Mouse (Mus musculus) megakaryocyte, adult 5-6 weeks (primary cell): ENCODE data around the gene Dgkd. TPM values are rescaled to one million over a fixed set of nuclear protein-coding genes. Genes with fewer than 3 reads are reported as not detected.

Experiments
- ATAC-seq: 2 replicates; pipeline ENCODE4 v1.8.0; 2016; ENCODE audit warnings: mild to moderate bottlenecking, inconsistent platforms; ENCODE audit not compliant: poor library complexity, severe bottlenecking
- total RNA-seq, 2 experiments: library from RNA; stranded (forward) in 1 of 2; stranded (reverse) in 1 of 2; fragments of 153-499, 151-499 nt in 1 of 2; fragments of 221-1000, 200-1000 nt in 1 of 2; gene quantifications; 2 replicates each; pipeline versions ENCODE4 v1.2.3 to v1.2.4; 2015 to 2017

Gene Dgkd
- total RNA-seq, 2 experiments from 2014 or later = 52.2 to 59.7 TPM

- ATAC-seq = no peak
Measured at GRCm38 (mm10) chr1:87929730-87930129, 76.6 kb downstream of the Dgkd start.

- no peak for ATAC-seq
Measured at GRCm38 (mm10) chr1:87933051-87933450, 80.0 kb downstream of the Dgkd start.

GRCm38 (mm10) chr1:87935095-87935494 is 82.0 kb downstream of the Dgkd start:
- peak; percentile 80 for ATAC-seq

- no peak for ATAC-seq
Measured at GRCm38 (mm10) chr1:87935546-87935945, 82.5 kb downstream of the Dgkd start.

- ATAC-seq = no peak
Measured at GRCm38 (mm10) chr1:87936075-87936474, 83.0 kb downstream of the Dgkd start.

GRCm38 (mm10) chr1:87936516-87936915 is 83.4 kb downstream of the Dgkd start:
- ATAC-seq = no peak

- no peak for ATAC-seq
Measured at GRCm38 (mm10) chr1:87941765-87942164, 88.7 kb downstream of the Dgkd start.

GRCm38 (mm10) chr1:87947681-87948091 is 94.6 kb downstream of the Dgkd start:
- no peak for ATAC-seq

- ATAC-seq = no peak
Measured at GRCm38 (mm10) chr1:87951641-87952040, 98.6 kb downstream of the Dgkd start.

- no peak for ATAC-seq
Measured at GRCm38 (mm10) chr1:87953073-87953472, 100.0 kb downstream of the Dgkd start.

- ATAC-seq = no peak
Measured at GRCm38 (mm10) chr1:87958931-87959330, 105.8 kb downstream of the Dgkd start.

- ATAC-seq = no peak
Measured at GRCm38 (mm10) chr1:87959532-87959931, 106.4 kb downstream of the Dgkd start.

- ATAC-seq = peak; percentile 93
Measured at GRCm38 (mm10) chr1:87959998-87960431, 106.9 kb downstream of the Dgkd start.

GRCm38 (mm10) chr1:87960752-87961151 is 107.7 kb downstream of the Dgkd start:
- ATAC-seq = no peak

GRCm38 (mm10) chr1:87961459-87962167 is 108.5 kb downstream of the Dgkd start:
- ATAC-seq = peak; percentile 31; the same call in 1 of the 2 replicates

- no peak for ATAC-seq
Measured at GRCm38 (mm10) chr1:87970381-87970780, 117.3 kb downstream of the Dgkd start.

GRCm38 (mm10) chr1:87982291-87982690 is 129.2 kb downstream of the Dgkd start:
- ATAC-seq = no peak

- ATAC-seq = no peak
Measured at GRCm38 (mm10) chr1:87992716-87993115, 139.6 kb downstream of the Dgkd start.

Other genes with a start within 250 kb of the Dgkd start
- gene Inpp5d, start 233.0 kb upstream of the Dgkd start, total RNA-seq (2015) = 99.6 and 105 TPM in 2 replicates
- gene Inpp5d, start 233.0 kb upstream of the Dgkd start, total RNA-seq (2017) = 88.0 and 148 TPM in 2 replicates
- 13.6 and 22.9 TPM in 2 replicates for gene Atg16l1, start 97.4 kb upstream of the Dgkd start, total RNA-seq (2015)
- gene Atg16l1, start 97.4 kb upstream of the Dgkd start, total RNA-seq (2017) = 33.9 and 38.5 TPM in 2 replicates
- 0.46 and 0.85 TPM in 2 replicates for gene Sag, start 49.6 kb upstream of the Dgkd start, total RNA-seq (2015)
- 1.3 and 1.5 TPM in 2 replicates for gene Sag, start 49.6 kb upstream of the Dgkd start, total RNA-seq (2017)
- gene Usp40, start 155.3 kb downstream of the Dgkd start, total RNA-seq (2015) = 7.0 and 8.8 TPM in 2 replicates
- gene Usp40, start 155.3 kb downstream of the Dgkd start, total RNA-seq (2017) = 12.8 and 18.9 TPM in 2 replicates
- gene Ugt1a10, start 202.1 kb downstream of the Dgkd start, total RNA-seq (2015) = not detected in 2 replicates
- gene Ugt1a10, start 202.1 kb downstream of the Dgkd start, total RNA-seq (2017) = not detected in 2 replicates
- not detected in 2 replicates for gene Ugt1a9, start 217.5 kb downstream of the Dgkd start, total RNA-seq (2015)
- not detected in 2 replicates for gene Ugt1a9, start 217.5 kb downstream of the Dgkd start, total RNA-seq (2017)
- gene Ugt1a8, start 234.5 kb downstream of the Dgkd start, total RNA-seq (2015) = not detected in 2 replicates
- not detected in 2 replicates for gene Ugt1a8, start 234.5 kb downstream of the Dgkd start, total RNA-seq (2017)
- 120 and 121 TPM in 2 replicates for gene Ugt1a7c, start 241.8 kb downstream of the Dgkd start, total RNA-seq (2015)
- 178 and 196 TPM in 2 replicates for gene Ugt1a7c, start 241.8 kb downstream of the Dgkd start, total RNA-seq (2017)
- 3.7 and 6.3 TPM in 2 replicates for gene Ugt1a6b, start 250.0 kb downstream of the Dgkd start, total RNA-seq (2015)
- gene Ugt1a6b, start 250.0 kb downstream of the Dgkd start, total RNA-seq (2017) = 4.6 and 6.1 TPM in 2 replicates